Mouse (Mus musculus) limb, embryonic 14.5 days (tissue): Measurements from ENCODE around the gene Sh2b1. TPM values are rescaled to one million over a fixed set of nuclear protein-coding genes. Genes with fewer than 3 reads are reported as not detected.

ENCODE experiments used
- ATAC-seq: fragments of 200-750 bp; cut with Nextera tagmentation; 2 replicates; pipeline ENCODE4 v1.8.0; 2017; ENCODE audit warnings: low read depth, moderate number of reproducible peaks, moderate TSS enrichment; ENCODE audit not compliant: low FRiP score
- DNase-seq: peaks from one replicate; pipeline ENCODE4 v3.0.0-alpha.2; 2015; ENCODE audit warnings: low spot score
- H3K27ac ChIP-seq: fragments of 300-500 bp; sonication (generic); replicated peaks from 2 replicates; pipeline ENCODE4 v1.5.1; 2014; ENCODE audit warnings: low read depth, mild to moderate bottlenecking, low read length, moderate library complexity, mixed read lengths
- H3K27me3 ChIP-seq: fragments of 300-500 bp; sonication (generic); 2 replicates; pipeline ENCODE4 v1.6.1; 2014; ENCODE audit warnings: low read length, mixed read lengths; ENCODE audit not compliant: control insufficient read depth, insufficient read depth
- H3K36me3 ChIP-seq: fragments of 300-500 bp; sonication (generic); 2 replicates; pipeline ENCODE4 v1.6.1; 2014; ENCODE audit warnings: mild to moderate bottlenecking, low read length, moderate library complexity, mixed read lengths; ENCODE audit not compliant: control insufficient read depth, insufficient read depth
- H3K4me1 ChIP-seq: fragments of 300-500 bp; sonication (generic); 2 replicates; pipeline ENCODE4 v1.6.1; 2014; ENCODE audit warnings: antibody characterized with exemption, low read length, mixed read lengths; ENCODE audit not compliant: control insufficient read depth, insufficient read depth
- H3K4me2 ChIP-seq: fragments of 300-500 bp; sonication (generic); replicated peaks from 2 replicates; pipeline ENCODE4 v1.6.1; 2014; ENCODE audit warnings: low read depth, mild to moderate bottlenecking, low read length, moderate library complexity; ENCODE audit not compliant: severe bottlenecking
- H3K4me3 ChIP-seq: fragments of 300-500 bp; sonication (generic); replicated peaks from 2 replicates; pipeline ENCODE4 v1.5.1; 2014; ENCODE audit warnings: low read length
- H3K9ac ChIP-seq: fragments of 300-500 bp; sonication (generic); 2 replicates; pipeline ENCODE4 v1.6.1; 2014; ENCODE audit warnings: mild to moderate bottlenecking, low read depth, low read length, moderate library complexity; ENCODE audit not compliant: severe bottlenecking
- H3K9me3 ChIP-seq: fragments of 300-500 bp; sonication (generic); 2 replicates; pipeline ENCODE4 v1.6.1; 2016; ENCODE audit warnings: low read length; ENCODE audit not compliant: control insufficient read depth
- POLR2A ChIP-seq: fragments of 200-500 bp; IDR thresholded peaks from 2 replicates; pipeline ENCODE4 v1.8.0; 2012; ENCODE audit warnings: inconsistent platforms, mild to moderate bottlenecking, moderate library complexity, borderline replicate concordance; ENCODE audit not compliant: insufficient read depth, insufficient read length; ENCODE audit errors: extremely low read depth
- WGBS: fragments of 180-500 bp; shearing (Covaris S2); extraction: QIAGEN DNeasy Blood & Tissue Kit; methylation state at CpG from one replicate; pipeline ENCODE4 v1.1.7; 2014; 5-methylcytosine and 5-hydroxymethylcytosine counted together
- polyA plus RNA-seq, 2 experiments: library from polyadenylated mRNA; depleted of rRNA in 1 of 2; stranded (reverse) in 1 of 2; unstranded in 1 of 2; fragments of >200 nt; fragmentation: Nextera tagmentation in 1 of 2; extraction: Ambion mirVana in 1 of 2; gene quantifications; 2 replicates each; pipeline versions ENCODE4 v1.2.1 to v1.2.3; 2012 to 2014

Gene Sh2b1
- polyA plus RNA-seq, 2 experiments: 50.2 to 83.3 TPM

DNA sequence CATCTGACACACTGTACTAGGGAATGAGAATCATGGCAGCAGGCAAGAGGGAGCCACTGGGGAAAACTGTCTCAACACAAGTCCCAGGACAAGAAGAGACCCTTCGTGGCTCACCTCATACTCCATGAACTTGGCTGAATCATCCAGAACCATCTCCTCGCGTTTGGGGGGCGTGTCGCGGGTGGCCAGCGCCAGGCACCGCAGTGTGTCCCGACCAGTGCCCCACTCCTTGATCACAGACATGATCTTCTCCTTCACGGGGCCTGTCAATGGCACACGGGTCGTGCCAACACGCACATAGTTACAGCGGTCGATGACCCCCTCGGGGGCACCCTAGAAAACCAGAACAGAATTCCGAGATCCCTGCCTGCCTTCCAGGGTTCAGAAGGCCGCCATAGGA is 25.2 kb downstream of the Sh2b1 start:
- H3K9ac ChIP-seq: no peak overlapping the region
- DNase-seq (no peak), ATAC-seq (no peak)
- no peaks in the 10 kb centered on the region for H3K27me3 ChIP-seq
- H3K27ac ChIP-seq: no peak overlapping the region
- no peaks in the 10 kb centered on the region for H3K4me1 ChIP-seq
- TF ChIP-seq POLR2A: no peak
- H3K9me3 ChIP-seq: no peaks in the 10 kb centered on the region
- H3K4me2 ChIP-seq: no peak overlapping the region
- peaks cover 32% of the 10 kb centered on the region for H3K36me3 ChIP-seq
- no peak overlapping the region for H3K4me3 ChIP-seq
- WGBS: 91% methylated on average over 18 of the region's 18 CpGs

GRCm38 (mm10) chr7:126448481-126448880 is 26.7 kb downstream of the Sh2b1 start:
- no peak overlapping the region for H3K9ac ChIP-seq
- no peak overlapping the region for H3K4me3 ChIP-seq
- no peaks in the 10 kb centered on the region for H3K4me1 ChIP-seq
- no peaks in the 10 kb centered on the region for H3K9me3 ChIP-seq
- H3K27me3 ChIP-seq: no peaks in the 10 kb centered on the region
- peaks cover 45% of the 10 kb centered on the region for H3K36me3 ChIP-seq
- no peak for DNase-seq
- 92% methylated on average over 19 of the region's 19 CpGs for WGBS
- no peak overlapping the region for H3K27ac ChIP-seq
- H3K4me2 ChIP-seq: no peak overlapping the region
- no peak for ATAC-seq
- no peak for TF ChIP-seq POLR2A

DNA sequence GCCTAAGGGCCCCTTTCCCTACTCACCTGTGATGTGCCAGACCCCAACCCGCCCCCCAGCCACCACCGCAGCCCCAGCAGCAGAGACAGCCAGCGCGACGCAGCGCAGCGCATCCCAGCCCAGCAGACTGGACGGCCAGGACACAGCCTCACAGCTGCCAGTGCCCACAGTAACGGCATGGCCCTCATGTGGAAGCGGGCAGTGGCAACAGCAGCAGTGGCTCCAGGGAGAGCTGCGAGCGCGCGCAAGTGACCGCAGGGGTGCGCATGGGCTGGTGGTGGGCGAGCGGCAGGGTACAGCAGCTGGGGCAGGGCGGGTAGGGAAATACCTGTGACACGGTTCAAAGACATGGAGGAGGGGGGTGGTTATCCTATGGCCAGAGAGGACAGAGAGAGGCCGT is 29.0 kb downstream of the Sh2b1 start:
- no peaks in the 10 kb centered on the region for H3K9me3 ChIP-seq
- no peak overlapping the region for H3K4me3 ChIP-seq
- TF ChIP-seq POLR2A: no peak
- no peak overlapping the region for H3K9ac ChIP-seq
- ATAC-seq (no peak), DNase-seq (no peak)
- 92% methylated on average over 20 of the region's 21 CpGs for WGBS
- H3K4me1 ChIP-seq: no peaks in the 10 kb centered on the region
- H3K27me3 ChIP-seq: no peaks in the 10 kb centered on the region
- no peak overlapping the region for H3K4me2 ChIP-seq
- peaks cover 58% of the 10 kb centered on the region for H3K36me3 ChIP-seq
- no peak overlapping the region for H3K27ac ChIP-seq

- 93% methylated on average over 15 of the region's 15 CpGs for WGBS
- Histone ChIP-seq H3K9ac (no peak overlapping the region), H3K4me1 (no peaks in the 10 kb centered on the region), H3K36me3 (peaks cover 64% of the 10 kb centered on the region), H3K9me3 (no peaks in the 10 kb centered on the region), H3K27ac (no peak overlapping the region), H3K27me3 (no peaks in the 10 kb centered on the region), H3K4me2 (no peak overlapping the region), H3K4me3 (no peak overlapping the region)
- TF ChIP-seq POLR2A: no peak
- no peak for DNase-seq
- ATAC-seq: no peak
Observed at GRCm38 (mm10) chr7:126445104-126445815, 30.0 kb downstream of the Sh2b1 start.

- Histone ChIP-seq H3K9ac (no peak overlapping the region), H3K27me3 (no peaks in the 10 kb centered on the region), H3K9me3 (no peaks in the 10 kb centered on the region), H3K4me3 (no peak overlapping the region), H3K27ac (no peak overlapping the region), H3K4me2 (no peak overlapping the region), H3K4me1 (no peaks in the 10 kb centered on the region), H3K36me3 (peaks cover 69% of the 10 kb centered on the region)
- no peak for ATAC-seq
- WGBS: 91% methylated on average over 9 of the region's 9 CpGs
- no peak for TF ChIP-seq POLR2A
- no peak for DNase-seq
Observed at GRCm38 (mm10) chr7:126444536-126444935, 30.7 kb downstream of the Sh2b1 start.

DNA sequence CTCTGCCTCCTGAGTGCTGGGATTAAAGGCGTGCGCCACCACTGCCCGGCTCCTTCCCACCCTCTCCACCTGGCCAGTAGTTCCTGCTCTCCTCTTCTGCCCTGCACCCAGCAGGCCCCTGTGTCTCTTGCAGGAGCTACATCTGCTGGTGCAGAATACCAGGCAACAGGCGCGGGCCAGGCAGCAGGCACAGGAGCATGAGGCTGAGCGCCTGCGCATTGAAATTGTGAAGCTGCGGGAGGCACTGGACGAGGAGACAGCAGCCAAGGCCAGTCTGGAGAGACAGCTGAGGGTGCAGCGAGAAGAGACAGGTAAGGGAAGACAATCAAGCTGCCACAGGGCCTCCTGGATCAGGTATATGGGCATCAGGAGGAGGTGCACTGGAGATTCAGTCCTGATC is 31.2 kb downstream of the Sh2b1 start:
- no peak for ATAC-seq
- Histone ChIP-seq H3K27me3 (no peaks in the 10 kb centered on the region), H3K4me3 (no peak overlapping the region), H3K36me3 (peaks cover 71% of the 10 kb centered on the region), H3K4me2 (no peak overlapping the region), H3K9me3 (no peaks in the 10 kb centered on the region), H3K9ac (no peak overlapping the region), H3K27ac (no peak overlapping the region), H3K4me1 (no peaks in the 10 kb centered on the region)
- no peak for TF ChIP-seq POLR2A
- DNase-seq: no peak
- WGBS: 93% methylated on average over 10 of the region's 10 CpGs
